Mouse (Mus musculus): ENCODE results near the gene Fam151a. TPM values are rescaled to one million over a fixed set of nuclear protein-coding genes. Genes with fewer than 3 reads are reported as not detected.

Fam151a gene
- total RNA-seq (2023; ENCODE audit: inconsistent age) = 0.29 TPM in 1 of 4 replicates, not detected in the others

GRCm38 (mm10) chr4:106733636-106734035 lies at the start of gene Fam151a:
TSS of gene Fam151a (plus strand) at chr4:106733889.

GRCm38 (mm10) chr4:106730814-106731213 lies 2.9 kb upstream of the Fam151a start, which contains the start of gene Mroh7:
TSS of gene Mroh7 (minus strand) at chr4:106730925.

Other genes with a start within 250 kb of the Fam151a start
- not detected in 4 replicates for gene Bsnd, start 241.6 kb upstream of the Fam151a start, total RNA-seq (2023; ENCODE audit: inconsistent age)
- 3.1 to 4.6 TPM (median 4.1 TPM) in 4 replicates for gene Dhcr24, start 172.9 kb upstream of the Fam151a start, total RNA-seq (2023; ENCODE audit: inconsistent age)
- gene Lexm, start 116.6 kb upstream of the Fam151a start, total RNA-seq (2023; ENCODE audit: inconsistent age) = not detected in 4 replicates
- not detected in 4 replicates for gene Ttc22, start 111.5 kb upstream of the Fam151a start, total RNA-seq (2023; ENCODE audit: inconsistent age)
- gene Pars2, start 82.8 kb upstream of the Fam151a start, total RNA-seq (2023; ENCODE audit: inconsistent age) = 3.3 to 5.2 TPM (median 4.2 TPM) in 4 replicates
- gene Ttc4, start 54.9 kb upstream of the Fam151a start, total RNA-seq (2023; ENCODE audit: inconsistent age) = 37.3 to 46.4 TPM (median 41.6 TPM) in 4 replicates
- gene Mroh7, start 3.0 kb upstream of the Fam151a start, total RNA-seq (2023; ENCODE audit: inconsistent age) = not detected in 4 replicates
- gene Acot11, start 71.1 kb downstream of the Fam151a start, total RNA-seq (2023; ENCODE audit: inconsistent age) = 2.1 to 3.8 TPM (median 2.9 TPM) in 4 replicates
- gene Ssbp3, start 176.8 kb downstream of the Fam151a start, total RNA-seq (2023; ENCODE audit: inconsistent age) = 33.4 to 38.9 TPM (median 37.1 TPM) in 4 replicates